In the genomic region with DNA sequence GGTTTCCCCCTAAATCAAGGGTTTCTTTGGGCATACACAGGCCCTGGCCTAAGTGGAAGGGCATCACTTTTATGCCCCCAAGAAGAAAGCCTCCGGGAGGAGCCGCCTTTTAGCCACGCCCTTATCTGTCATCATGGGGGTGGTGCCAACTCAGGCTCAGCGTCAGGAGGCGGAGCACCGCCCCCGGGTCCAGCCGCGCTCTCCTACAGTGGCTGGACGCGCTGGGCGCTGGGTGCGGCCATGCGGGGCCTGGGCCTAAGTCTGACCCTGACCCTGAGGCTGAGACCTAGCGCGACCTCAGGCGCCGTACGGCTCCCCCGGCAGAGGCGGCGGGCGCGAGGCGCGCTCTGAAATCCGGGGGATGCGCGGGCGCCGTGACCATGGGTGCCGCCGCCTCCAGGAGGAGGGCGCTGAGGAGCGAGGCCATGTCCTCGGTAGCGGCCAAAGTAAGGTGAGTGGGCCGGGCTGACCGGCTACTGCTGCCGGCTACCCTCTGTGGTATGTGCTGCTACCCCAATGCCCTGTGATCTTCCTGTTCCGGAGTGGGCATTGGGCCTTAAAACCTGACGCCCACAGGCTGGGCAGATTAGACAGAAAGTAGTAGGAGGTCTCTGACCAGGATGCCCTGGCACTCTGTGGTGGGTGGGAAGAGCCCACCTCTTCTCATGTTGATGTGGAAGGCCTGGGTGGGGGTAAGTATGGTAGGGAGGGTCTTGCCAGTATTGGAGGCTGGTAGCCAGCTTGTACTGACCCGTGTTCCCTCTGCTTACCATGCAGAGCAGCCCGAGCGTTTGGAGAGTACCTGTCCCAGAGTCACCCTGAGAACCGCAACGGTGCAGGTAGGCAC, we compare ENCODE assay signal across 7 mouse cellular contexts. TPM values are rescaled to one million over a fixed set of nuclear protein-coding genes. Genes with fewer than 3 reads are reported as not detected.
DNase-seq lines count a peak whose midpoint lies in the region; ATAC-seq lines count a peak whose summit lies in the region.

A gene (plus strand): TSS at position 135 of the 847 bp plus-strand sequence.

- no peaks in the 10 kb centered on the region for H3K27me3 ChIP-seq in embryonic facial prominence, embryonic 10.5 days (replicated peaks; ENCODE audit: low read depth, poor library complexity, severe bottlenecking)
- no peaks in the 10 kb centered on the region for H3K27me3 ChIP-seq in limb, embryonic 10.5 days (ENCODE audit: low read depth, poor library complexity, severe bottlenecking)
- H3K27me3 ChIP-seq in midbrain, embryonic 13.5 days = no peaks in the 10 kb centered on the region

- peak within 1 kb of the TSS; percentile 86 for H3K4me2 ChIP-seq in midbrain, embryonic 13.5 days (replicated peaks)

- H3K36me3 ChIP-seq in embryonic facial prominence, embryonic 10.5 days (replicated peaks) = peaks cover 40% of the 10 kb centered on the region
- H3K36me3 ChIP-seq in limb, embryonic 10.5 days = peaks cover 39% of the 10 kb centered on the region
- H3K36me3 ChIP-seq in midbrain, embryonic 13.5 days = peaks cover 29% of the 10 kb centered on the region

- peak; percentile 94 for DNase-seq in adrenal gland, postnatal 10 days
- DNase-seq in embryonic facial prominence, embryonic 10.5 days (ENCODE audit: low spot score) = peak; percentile 89
- DNase-seq in kidney, adult 11 months = peak; percentile 83
- DNase-seq in limb, embryonic 10.5 days (ENCODE audit: low spot score) = peak; percentile 83
- peak; percentile 70 for DNase-seq in spleen, adult 12 weeks (ENCODE audit: low spot score)

- peak within 1 kb of the TSS; percentile 95 for H3K4me3 ChIP-seq in embryonic facial prominence, embryonic 10.5 days
- H3K4me3 ChIP-seq in limb, embryonic 10.5 days = peak within 1 kb of the TSS; percentile 81
- H3K4me3 ChIP-seq in midbrain, embryonic 13.5 days (replicated peaks) = peak within 1 kb of the TSS; percentile 77

- WGBS in embryonic facial prominence, embryonic 10.5 days = 5% methylated on average over 47 of the region's 47 CpGs
- WGBS in limb, embryonic 10.5 days = 6% methylated on average over 47 of the region's 47 CpGs
- 5% methylated on average over 46 of the region's 47 CpGs for WGBS in midbrain, embryonic 13.5 days

- H3K9me3 ChIP-seq in embryonic facial prominence, embryonic 10.5 days = no peaks in the 10 kb centered on the region
- no peaks in the 10 kb centered on the region for H3K9me3 ChIP-seq in limb, embryonic 10.5 days (replicated peaks)
- H3K9me3 ChIP-seq in midbrain, embryonic 13.5 days = no peaks in the 10 kb centered on the region

- peak within 1 kb of the TSS; percentile 92 for H3K27ac ChIP-seq in embryonic facial prominence, embryonic 10.5 days (replicated peaks)
- H3K27ac ChIP-seq in limb, embryonic 10.5 days = peak within 1 kb of the TSS; percentile 88
- peak within 1 kb of the TSS; percentile 54 for H3K27ac ChIP-seq in midbrain, embryonic 13.5 days

- ATAC-seq in granulocyte monocyte progenitor cell, adult 5-6 weeks (replicated peaks; ENCODE audit: poor library complexity, severe bottlenecking) = peak; percentile 92
- peak; percentile 92 for ATAC-seq in midbrain, embryonic 13.5 days

- peaks cover 24% of the 10 kb centered on the region for H3K4me1 ChIP-seq in embryonic facial prominence, embryonic 10.5 days
- peaks cover 20% of the 10 kb centered on the region for H3K4me1 ChIP-seq in limb, embryonic 10.5 days
- peaks cover 17% of the 10 kb centered on the region for H3K4me1 ChIP-seq in midbrain, embryonic 13.5 days (replicated peaks)

- peak within 1 kb of the TSS; percentile 87 for H3K9ac ChIP-seq in midbrain, embryonic 13.5 days (replicated peaks)

RNA-seq across cellular contexts. Expression of the gene that starts here (rescaled TPM):
- 10 to 100 TPM; 53.4 to 68.3 TPM for total RNA-seq in adrenal gland, postnatal 10 days (2021)
- polyA plus RNA-seq in embryonic facial prominence, embryonic 10.5 days (2016; fragmentation: Nextera tagmentation; extraction: Ambion mirVana) = 67.3 and 68.6 TPM in 2 replicates
- total RNA-seq in granulocyte monocyte progenitor cell, adult 5-6 weeks (2014; fragmentation: Nextera tagmentation) = 18.6 and 19.2 TPM in 2 replicates
- total RNA-seq in granulocyte monocyte progenitor cell, adult 5-6 weeks (2017) = 4.2 and 22.6 TPM in 2 replicates
- 61.6 and 68.2 TPM in 2 replicates for polyA plus RNA-seq in limb, embryonic 10.5 days (2016; fragmentation: Nextera tagmentation; extraction: Ambion mirVana)
- 110 and 115 TPM in 2 replicates for polyA plus RNA-seq in midbrain, embryonic 13.5 days (2015; fragmentation: Nextera tagmentation; extraction: Ambion mirVana)

Comparison
In these comparisons a context has a peak if more than half of its experiments do, and no peak if none do; other contexts are left out.
1. Peak in every context shown above with its lines: DNase-seq, ATAC-seq, H3K4me3 ChIP-seq and H3K27ac ChIP-seq.